Mouse (Mus musculus) monocyte, adult 2 months (primary cell): Measurements from ENCODE around the gene Asb17.
A peak's percentile ranks its signal among the peaks of the same experiment; 100 is the strongest.
"Not testable (repeated sequence)": the region's sequence is repeated elsewhere in the genome, so short reads cannot be mapped to it uniquely, and the experiment has no call there.

ENCODE experiments used
- DNase-seq, 2 experiments: peaks; one replicate each; pipeline ENCODE4 v3.0.0; 2022; ENCODE audit warnings: low spot score in 2 of 2, low read depth in 1 of 2

Gene Asb17

DNA sequence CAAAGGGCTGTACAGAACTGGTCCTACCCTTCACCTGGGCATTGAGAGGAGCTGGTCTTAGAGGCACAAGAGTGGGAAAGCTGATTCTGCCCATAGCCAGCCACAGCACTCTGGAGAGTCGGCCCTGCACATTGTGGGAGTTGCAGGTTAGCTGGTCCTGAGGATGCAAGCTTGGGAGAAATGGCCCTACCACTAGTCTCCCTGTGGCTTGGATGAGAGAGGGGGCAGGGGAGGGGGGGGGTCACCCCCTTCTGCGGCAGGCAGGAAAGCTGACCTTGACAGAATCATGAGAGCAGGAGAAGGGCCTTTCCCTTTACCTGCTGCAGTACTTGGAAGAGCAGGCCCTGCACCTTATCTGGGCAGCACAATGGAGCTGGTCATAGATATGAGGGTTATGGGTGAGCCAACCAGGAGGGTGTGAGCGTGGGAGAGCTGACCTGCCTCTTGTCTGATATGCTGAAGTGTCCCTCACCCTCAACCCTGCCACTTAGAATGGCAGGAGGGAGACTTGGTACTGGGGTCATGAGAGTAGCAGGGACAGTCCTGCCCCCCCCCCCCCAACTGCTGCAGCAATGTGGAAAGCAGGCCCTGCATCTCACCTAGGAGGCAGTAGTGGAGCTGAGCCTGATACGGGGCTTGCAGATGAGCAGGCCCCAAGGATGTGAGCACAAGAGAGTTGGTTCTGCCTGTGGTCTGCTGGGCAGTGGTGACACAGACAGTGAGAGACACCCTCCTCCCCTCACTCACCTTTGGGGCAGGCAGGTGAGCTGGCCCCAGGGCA, 11.9 kb upstream of the Asb17 start:
- DNase-seq, result no peak

DNA sequence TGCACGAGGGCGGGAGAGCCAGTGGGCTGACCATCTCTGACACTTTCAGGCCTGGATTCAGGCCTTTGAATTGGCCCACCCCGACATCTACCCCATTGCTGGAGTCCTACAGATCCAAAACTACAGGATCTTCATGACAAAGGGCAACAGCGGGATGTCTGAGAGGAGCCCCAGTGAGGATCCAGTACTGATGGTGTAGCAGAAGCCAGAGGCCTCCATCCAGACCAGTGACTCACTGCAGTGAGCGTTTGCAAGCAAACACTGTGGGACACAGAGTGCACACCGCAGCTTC, 11.4 kb upstream of the Asb17 start:
- DNase-seq, result no peak

DNA sequence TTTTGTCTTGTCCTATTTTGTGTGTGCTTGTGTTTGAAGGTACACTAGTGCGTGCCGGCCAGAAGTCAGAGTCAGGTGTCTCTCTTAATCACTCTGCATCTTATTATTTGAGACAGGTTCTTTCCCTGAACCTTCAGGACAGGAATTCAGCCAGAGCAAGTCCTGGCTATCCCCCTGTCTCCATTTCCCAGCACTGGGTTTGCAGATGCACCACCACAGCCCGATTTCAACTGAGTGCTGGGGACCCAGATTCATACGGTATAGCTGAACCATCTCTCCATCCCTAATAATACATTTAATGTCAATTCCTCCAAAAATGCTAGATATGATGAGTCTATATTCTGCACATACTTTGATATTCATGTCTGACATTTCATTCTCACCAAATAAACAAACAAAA, 9.9 kb upstream of the Asb17 start:
- DNase-seq, result no peak

DNA sequence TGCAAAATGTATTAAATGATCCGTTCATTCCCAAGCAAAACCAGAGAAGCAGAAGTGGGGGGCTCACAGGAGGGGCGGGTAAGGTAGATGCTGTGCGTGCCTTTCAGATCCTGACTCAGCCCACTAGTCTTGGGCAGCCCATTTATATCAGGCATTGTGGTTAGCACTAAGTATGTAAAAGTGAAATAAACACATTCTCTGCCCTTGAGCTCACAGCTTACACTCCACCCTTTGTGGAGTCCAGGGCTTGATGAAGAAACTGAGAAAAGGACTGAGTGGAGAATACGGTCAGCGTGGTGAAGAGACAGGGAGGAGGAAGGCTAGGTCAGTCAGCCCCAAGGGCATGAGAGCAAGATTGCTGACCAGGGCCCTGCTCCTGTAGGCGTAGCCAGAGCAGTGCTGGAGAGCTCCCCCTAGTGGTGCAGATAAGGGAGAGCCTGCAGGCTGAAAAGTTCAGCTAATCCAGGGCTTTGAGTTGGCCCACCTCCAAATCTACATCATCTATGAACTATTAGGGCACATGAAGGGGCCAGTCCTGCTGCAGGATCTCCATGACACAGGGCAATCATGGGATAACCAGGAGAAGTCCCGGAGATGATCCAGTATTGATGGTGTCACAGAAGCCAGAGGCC, 8.4 kb upstream of the Asb17 start:
- DNase-seq, result peak in 1 of 2 experiments; percentile 13

DNA sequence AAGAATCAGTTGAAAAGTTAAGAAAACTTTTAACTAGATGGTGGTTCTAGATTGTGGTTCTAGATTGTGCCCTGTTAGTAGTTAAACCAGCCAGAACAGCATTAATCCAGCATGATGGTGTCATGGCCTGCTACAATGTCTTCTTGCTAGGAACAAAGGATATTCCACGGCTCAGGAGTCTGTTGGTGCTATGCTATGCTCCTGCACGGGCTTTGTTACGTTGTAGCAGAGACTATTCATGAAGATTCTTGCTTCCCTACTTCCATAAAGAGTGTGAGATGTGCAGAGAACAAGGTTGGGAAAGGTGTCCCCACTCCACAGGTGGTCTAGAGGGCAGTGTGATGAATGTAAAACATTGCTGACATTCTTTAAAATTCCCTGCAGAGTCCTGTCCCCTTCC, 7.7 kb upstream of the Asb17 start:
- DNase-seq, result no peak

DNA sequence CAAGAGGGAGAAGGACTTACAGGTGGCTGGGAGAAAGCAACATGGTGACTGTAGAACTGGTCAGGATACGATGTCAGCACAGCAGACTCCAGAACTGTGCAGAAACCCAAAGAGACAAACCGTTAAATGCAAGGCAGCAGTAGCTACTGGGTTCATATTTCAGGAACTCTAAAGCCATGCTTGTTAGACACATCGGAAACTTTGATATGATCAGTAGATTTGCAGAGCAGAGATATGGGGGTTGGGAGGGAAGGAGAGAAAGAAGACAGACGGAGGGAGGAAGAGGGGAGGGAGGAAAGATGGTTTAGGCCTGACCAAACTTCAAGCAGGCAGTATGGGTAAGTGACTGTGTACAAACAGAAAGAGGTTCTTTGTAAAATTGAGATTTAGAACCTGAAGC, 6.4 kb upstream of the Asb17 start:
- no peak for DNase-seq

DNA sequence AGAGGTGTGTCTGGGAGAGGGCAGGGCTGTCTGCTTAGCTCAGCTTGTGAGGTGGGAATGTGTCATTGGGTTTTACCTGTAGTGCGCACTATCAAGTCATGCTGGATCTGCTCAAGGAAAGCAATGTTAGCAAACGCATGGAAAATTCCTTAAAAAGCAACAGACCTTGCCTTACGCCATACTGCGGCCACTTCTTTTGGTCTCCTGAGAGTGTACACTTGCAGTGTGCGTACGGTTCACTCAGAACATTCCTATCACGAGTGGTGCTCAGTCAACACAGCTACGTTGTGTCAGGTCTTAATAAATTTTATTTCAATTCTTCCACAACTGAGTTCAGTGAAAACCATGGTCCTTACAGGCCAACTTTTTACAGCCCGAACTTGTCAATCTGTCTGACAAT, 748 bp downstream of the Asb17 start:
- DNase-seq, result no peak

DNA sequence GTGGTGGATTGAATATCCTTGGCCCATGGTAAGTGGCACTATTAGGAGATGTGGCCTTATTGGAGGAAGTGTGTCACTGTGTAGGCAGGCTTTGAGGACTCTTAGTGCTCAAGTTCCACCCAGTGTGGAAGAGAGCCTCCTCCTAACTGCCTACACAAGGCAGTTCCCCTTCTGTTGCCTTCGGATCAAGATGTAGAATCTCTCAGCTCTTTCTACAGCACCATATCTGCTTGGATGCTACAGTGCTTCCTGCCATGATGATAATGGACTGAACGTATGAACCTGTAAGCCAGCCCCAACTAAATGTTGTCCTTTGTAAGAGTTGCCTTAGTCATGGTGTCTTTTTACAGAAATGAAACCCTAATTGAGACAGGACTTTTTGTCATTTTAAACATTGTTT, 1.5 kb downstream of the Asb17 start:
- DNase-seq, result no peak

DNA sequence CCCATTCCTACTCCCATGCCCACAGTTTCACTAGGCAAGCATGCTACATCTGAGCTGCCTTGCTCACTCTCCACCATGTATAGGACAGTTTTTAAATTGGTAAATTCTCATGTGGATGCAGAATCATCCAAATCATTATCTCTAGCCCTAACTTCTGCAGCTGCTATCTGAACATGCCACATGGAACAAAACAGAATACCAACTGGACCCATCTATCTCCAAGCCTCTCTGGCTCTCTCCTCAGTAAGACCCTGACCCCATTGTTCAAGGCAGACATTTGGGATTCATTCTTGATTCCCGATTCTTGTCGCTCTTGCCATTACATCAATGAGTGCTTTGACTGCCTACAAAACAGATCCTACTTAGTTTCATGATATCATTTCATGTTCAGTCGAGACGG, 2.1 kb downstream of the Asb17 start:
- no peak for DNase-seq

DNA sequence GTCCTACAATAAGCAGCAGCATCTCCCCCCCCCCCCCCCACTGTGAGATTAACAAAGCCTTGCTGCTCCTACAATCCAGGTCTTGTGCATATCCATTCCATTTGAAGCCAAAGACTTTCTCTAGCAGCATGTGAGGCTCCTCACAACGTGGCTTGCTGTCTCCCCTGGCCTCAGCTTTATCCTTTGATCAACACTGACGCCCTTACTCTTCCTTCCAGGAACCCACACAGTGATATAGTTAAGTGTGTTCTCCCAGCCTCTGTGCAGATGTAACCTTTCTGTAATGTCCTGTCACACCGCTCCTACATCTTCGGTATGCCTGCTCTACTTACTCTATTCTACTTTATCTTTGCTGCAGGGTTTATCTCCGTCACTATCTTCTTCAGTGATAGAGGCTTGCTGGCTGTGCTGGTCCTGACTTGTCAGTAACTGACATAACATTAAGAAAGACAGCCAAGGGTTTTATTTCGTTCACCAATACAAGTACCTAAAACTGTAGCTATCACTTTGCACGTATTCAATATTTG, 3.3 kb downstream of the Asb17 start:
- DNase-seq, result no peak

DNA sequence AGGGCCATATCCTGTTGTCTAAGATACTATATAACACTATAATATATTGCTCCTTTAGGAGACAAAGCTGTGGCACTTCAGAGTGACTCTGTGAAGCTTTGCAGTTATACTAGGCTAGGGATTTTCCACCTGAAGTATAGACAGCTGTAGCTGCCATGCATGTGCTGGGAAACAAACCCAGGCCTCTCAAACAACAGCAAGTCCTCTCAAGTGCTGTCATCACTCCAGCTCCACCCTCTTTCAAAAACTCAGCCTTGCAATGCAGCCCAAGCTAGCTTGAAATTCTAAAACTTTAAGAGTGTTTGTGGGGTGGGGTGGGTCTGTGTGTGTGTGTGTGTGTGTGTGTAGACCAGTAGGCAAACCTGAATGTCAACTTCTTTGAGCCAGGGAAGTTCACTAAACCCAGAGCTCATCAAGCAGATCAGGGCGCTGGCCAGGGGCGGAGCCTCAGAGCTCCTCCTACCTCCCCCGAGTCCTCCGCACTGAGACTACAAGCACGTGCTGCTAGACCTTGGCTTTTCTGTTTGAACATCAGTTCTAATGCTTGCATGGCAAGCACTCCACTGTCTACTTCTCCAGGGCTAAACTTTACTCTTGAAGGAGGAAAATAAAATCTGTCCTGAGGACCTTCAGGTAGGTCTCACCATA, 5.5 kb downstream of the Asb17 start:
- no peak for DNase-seq

DNA sequence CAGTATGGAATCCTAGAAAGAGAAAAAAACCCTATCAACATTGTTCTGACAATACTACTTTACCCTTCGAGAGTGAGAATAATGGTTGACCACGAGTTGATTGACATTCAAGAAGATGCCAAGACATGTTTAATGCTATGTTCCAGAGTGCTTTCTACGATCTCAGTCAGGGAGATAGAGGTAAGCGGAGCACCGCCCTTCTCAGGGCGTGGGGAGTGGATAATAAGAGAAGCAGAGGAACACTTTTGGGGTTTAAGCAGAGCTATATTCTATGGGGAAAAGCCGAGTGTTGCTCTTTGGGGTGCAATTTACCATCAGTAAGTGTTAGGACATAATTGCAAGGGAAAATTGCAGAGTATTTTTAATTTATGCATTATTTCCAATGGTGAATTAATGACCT, 6.8 kb downstream of the Asb17 start:
- DNase-seq, result no peak

DNA sequence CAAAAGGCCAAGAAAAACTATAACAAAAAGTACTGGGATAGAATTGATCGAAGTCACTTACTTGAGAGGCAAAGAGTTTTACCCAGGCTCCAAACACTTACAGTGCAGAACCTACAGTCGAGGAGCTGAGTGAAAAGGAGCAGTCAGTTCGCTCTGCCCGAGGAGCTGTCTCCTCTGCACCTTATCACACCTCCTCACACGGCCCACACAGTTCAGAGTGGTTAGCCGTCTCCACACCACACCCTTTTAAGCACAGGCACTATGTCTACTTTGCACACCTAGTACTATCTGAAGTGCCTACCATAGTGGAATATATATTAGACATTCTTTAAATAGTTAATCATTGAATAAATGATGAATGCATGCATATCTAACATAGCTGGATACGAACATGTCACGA, 8.3 kb downstream of the Asb17 start:
- no peak for DNase-seq

DNA sequence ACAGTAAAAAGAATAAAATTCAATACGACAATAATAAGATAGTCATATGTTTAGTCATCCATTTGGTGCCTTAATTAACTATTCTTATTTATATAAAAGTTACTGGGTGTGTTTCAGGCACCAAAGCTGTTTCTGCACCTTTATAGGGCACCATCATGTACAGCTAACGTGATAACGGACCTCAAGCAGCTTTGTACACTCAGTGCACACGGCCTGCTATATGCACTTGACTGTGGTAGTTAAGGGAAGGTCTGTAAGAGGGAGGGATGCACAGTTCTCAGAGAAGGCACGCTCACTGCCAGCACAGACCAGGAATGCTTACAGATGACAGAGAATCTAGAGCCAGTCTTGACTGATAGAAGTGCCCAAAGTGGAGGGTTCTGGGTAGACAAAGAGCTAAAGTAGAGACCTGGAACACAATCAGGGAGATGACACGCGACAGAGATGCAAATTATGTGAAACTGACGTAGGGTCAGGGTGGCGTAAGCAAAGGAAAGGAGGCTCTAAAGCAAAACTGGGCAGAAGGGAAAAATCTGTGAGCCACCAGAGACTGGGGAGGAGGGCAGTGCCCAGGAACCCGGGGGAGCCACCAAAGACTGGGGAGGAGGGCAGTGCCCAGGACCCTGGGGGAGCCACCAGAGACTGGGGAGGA, 14.5 kb downstream of the Asb17 start:
- DNase-seq, result no peak

DNA sequence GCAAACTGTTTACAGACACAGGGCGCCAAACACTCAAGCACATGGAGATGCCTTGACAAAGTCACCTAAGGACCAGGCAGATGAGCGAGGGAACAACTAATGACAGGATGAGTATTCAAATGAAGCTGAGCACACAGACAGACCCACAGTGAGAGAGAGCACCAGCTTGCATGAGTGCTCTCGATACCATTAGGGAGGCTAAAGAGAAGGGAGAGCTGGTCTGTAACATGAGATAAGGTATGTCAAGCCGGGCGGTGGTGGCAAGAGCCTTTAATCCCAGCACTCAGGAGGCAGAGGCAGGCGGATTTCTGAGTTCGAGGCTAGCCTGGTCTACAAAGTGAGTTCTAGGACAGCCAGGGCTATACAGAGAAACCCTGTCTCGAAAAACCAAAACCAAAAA, 16.4 kb downstream of the Asb17 start:
- not testable (repeated sequence) for DNase-seq

DNA sequence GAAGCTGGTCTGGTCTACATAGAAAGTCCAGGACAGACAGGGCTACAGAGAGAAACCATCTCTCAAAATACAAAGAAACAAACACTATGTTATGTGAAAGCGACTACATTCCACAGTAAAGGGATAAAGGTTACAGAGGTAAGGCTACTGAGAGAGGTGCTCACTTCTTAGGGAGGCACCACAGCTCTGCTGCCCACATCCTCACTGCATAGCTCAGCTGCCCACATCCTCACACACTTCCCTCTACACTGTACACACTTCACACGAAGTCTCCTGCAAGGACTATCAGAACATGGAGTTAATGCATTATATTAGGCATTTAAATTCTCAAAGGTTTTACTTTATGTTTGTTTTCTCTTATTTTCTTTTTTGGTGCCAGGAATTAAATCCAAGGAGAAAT, 19.8 kb downstream of the Asb17 start:
- no peak for DNase-seq

DNA sequence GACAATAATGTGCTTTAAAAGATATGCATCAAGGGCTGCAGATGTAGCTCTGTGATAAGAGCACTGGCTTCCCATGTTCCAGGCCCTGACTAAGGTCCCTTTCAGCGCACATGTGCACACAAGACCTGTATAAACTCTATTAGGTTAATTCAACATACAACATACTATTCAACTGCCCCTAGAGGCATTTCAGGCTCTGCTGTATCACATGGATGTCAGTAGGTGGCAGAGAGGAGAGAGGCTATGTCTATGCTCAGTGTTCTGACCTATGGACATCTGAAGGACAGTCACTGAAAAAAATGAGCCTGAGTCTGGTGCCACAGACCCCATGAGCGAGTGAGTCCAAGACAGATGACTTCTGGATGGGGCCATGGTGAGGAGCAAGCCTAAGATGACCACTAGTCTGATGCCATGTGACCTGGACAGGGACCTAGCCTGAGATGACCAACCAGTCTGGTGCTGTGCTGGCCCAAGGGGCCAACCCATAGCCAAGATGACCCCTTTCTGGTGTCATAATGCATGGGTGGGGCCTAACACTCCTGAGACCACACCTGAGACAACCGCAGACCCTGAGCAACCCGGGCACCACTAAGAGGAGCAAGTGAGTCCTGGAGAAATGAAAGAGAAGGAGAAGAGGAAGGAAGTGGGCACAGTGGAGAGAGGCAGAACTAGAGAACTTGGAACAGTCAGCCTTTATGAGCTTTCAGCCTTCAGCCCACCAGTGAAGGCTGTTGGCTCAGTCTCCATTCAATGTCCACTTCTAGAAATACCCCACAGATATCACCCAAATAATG, 20.8 kb downstream of the Asb17 start:
- no peak for DNase-seq

DNA sequence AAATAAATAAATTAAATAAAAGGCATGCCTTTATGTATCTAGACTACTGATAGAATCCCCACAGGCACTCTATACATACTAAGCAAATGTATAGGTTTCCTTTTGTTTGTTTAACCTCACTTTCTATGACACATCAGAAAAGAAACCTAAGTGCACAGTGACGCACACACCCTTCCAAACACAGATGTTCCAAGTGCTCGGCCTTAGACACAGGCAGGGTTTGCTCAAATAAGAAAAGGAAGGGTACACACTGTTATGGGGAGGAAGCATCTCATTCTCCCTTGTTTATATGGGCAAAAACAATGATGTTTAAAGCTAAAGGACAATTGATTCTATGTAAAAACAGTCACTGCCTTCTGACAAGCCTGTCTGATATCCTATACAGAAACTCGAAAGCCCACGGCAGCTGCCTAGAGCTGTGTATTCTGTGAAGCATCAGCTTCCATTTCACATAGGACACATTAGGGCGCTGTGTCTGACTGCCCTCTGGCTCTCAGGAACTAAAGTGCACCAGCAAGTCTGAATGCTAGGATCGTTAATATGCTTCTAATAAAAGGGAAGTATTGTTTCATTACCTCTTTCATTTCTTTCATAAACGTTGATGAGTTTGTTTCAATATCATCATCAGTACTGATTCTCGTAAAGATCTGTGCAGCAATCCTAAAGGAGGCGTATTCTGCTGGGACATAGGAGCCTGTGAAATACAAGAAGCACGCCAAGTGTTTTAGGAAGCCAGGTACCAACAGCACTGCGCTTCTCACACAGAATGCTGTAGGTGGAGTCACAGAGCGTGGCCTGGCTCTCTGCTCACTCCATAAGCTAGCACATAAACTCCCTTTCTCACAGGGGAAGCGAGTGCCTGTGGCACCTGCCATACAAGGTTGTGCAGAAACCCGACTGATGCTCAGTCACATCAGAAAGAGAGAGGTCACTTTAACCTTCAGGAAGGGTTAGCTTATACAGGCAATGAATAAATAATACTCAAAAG, 23.4 kb downstream of the Asb17 start:
- DNase-seq, result no peak

DNA sequence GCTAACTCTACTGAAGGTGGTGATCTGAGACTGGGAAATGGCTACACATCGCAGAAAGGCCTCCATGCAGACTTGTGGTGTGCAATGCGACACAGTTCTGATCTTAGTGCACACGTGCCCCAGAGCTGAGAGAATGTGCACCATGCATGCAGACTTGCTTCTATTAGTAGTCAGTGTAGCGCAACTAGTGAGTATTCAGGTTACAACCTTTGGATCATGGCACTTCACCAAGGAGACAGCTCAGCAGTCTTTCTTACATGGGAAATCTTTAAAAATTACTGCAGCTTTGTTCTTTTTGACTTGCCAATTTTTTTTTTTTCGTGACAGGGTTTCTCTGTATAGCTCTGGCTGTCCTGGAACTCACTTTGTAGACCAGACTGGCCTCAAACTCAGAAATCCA, 27.4 kb downstream of the Asb17 start:
- no peak for DNase-seq

DNA sequence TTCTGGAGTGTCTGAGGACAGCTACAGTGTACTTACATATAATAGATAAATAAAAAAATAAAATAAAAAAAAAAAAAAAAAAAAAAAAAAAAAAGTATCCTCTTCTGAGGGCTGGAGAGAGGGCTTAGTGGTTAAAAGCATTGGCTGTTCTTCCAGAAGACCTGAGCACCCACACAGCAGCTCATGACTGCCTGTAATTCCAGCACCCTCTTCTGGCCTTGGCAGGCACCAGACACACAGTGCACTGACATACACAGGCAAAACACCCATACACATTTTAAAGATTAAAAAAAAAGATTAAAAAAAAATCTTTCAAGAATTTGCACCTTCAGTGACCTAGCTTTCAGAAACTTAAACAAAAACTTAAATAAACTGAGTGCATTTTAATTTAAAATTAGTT, 42.3 kb downstream of the Asb17 start:
- DNase-seq, result no peak
